Mouse (Mus musculus): Measurements from ENCODE around the gene Zfp984.
"Not testable (repeated sequence)": the region's sequence is repeated elsewhere in the genome, so short reads cannot be mapped to it uniquely, and the experiment has no call there.

The Zfp984 gene

DNA sequence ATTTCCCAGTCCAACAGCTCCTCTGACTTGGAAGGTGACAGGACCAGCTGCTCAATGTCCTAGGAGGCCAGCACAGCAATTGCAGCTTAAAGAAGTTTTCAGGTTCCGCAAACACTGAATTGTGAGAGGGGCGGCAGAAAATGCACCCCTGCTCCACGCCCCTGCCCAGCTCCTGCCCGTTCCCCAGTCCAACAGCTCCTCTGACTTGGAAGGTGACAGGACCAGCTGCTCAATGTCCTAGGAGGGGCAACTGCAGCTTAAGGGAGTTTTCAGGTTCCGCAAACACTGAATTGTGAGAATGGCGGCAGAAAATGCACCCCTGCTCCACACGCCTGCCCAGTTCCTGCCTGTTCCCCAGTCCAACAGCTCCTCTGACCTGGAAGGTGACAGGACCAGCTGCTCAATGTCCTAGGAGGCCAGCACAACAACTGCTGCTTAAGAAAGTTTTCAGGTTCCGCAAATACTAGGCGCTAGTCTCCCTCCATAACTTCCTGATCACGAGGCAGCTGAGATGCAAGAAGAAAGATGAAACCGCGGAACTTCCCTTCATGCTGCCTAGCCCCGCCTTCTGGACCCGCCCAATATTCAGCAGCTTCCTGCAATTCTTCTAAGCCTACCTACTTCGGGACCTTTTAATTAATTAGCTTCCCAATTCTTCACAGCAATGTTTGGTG is at the start of gene Zfp984:
Gene Zfp984, minus strand, starts transcription at position 497 of the 674 bp plus-strand sequence.
- not testable (repeated sequence) for DNase-seq (ENCODE audit: low read depth, low spot score)

DNA sequence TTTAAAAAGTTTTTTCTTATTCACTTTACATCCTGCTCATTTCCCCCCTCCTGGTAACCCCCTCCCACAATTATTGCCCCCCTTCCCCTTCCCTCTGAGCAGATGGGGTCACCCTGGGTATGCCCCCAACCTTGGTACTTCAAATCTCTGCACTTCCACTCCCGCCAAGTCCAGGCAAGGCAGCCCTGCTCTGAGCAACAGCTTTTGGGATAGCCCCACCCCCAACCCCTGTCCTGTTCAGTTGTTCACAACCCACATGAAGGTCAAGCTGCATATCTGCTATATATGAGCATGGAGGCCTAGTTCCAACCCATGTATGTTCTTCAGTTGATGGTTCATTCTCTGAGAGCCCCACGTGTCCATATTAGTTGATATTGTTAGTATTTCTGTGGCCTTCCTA is 41.2 kb upstream of the Zfp984 start:
- no peak for DNase-seq (ENCODE audit: low read depth, low spot score)

DNA sequence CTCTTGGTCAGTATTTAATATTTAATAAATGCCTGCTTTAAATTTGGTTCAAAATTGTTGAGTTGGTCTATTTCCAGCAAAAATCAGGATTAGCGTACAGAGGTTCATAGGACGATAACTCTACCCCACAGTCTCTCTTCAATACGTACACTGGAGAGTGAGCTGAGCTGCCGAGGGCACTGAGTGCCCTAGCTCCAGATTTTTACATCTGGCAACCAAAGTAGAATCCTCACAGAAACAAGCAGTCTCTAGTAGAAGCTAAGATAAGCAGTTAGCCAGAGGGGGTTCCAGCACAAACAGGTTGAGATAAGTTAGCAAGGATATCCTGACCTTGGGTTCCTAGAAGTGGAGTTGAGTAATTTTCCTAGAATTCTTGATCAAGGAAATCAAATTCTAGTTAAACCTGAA is 39.0 kb upstream of the Zfp984 start:
- DNase-seq (ENCODE audit: low read depth, low spot score) = no peak

DNA sequence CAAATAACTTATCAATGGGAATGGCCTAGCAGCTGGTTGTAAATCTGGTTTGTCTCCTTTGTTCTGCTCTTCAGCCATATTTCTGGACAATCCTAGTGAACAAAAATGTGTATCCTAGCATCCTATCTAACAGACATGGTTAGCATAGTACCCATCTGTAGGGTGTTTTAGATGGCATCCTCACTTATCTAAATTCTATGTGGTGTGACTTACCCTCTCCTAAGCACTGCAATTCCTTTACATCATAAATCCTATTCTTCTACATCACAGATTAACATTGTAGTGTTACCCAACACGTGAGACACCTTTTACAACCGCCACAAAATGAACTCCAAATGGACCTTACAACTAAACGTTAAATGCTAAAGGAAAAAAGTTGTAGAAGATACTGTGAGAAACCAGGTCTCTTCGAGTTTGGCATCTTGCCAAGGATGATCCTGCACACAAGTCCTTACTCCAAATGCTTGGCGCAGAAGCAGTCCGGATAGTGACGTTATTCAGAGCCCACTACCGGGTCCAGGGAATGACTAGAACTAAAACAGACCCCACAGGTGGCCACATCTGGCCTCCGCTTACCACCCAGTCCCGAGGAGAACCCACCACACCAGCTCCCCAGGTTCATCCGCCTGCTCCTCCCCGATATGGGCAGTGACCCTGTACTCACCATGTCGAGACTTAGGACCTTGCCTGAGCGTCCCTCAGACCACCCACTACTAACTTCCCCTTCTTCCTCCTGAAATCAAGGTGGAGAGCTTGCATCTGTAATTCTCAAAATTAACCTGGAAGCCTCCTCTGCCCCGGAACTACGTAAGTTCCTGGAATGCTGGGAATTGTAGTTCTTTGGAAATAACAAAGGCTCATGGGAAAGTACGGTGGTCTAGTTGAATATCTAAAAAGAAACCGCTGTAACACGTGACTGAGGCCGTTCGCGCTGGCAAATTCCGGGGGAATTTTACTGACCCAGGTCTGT is 38.3 kb upstream of the Zfp984 start, which contains the start of gene Zfp933:
Gene Zfp933, minus strand, starts transcription at position 753 of the 970 bp plus-strand sequence.
- peak; percentile 88 for DNase-seq (ENCODE audit: low read depth, low spot score)

DNA sequence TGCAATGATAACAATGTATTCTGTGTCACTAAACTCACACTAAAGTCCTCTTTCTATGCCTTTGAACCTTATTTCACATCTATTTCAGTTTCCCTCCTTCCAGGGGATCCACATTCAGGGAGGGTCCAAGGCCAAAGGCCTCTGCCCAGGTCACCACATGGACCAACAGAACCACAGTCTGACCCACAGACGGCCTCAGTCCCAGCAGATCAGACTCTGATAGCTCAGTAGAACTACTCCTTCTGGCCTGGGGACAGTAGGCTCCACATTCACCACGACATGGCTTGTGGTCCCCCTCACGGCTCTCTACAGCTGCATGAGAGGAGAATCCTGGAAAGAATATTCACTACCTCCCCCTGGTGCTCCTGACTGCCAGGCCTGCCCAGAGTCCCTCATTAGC is 33.3 kb upstream of the Zfp984 start:
- no peak for DNase-seq (ENCODE audit: low read depth, low spot score)

DNA sequence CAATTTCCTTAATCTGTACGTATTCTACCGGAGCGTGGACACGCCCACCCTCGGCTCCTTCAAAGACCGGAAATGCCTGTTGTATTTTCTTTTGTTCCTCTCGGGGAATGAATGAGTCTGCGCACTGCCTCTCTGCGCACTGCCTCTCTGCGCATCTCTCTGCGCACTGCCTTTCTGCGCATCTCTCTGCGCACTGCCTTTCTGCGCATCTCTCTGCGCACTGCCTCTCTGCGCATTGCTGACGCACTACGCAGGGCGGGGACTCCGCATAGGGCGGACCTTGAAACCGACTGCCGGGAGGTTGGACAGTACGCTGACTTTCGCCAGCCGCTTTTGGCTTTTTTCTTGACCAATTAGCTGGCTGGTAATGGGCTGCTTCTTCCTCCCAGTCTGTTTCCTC is 29.7 kb upstream of the Zfp984 start:
- DNase-seq (ENCODE audit: low read depth, low spot score) = not testable (repeated sequence)

DNA sequence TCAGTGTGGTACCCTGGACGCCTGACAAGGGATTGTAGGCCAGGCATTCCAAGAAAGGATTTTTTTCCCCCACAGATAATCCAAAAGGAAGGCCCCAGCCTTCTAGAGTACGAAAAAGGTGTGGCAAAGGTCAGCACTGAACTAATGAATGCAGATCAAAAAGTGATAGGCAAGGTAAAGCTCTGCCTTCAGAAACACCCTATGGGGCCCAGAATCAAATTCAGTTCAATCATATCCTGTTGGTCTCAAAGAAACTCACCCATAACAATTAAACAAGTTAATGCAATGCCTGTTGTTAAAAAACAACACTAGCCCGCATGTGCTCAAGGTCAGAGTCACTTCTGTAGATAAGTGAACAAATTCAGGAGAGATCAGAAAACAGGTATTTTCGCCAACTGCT is 14.8 kb upstream of the Zfp984 start:
- no peak for DNase-seq (ENCODE audit: low read depth, low spot score)

DNA sequence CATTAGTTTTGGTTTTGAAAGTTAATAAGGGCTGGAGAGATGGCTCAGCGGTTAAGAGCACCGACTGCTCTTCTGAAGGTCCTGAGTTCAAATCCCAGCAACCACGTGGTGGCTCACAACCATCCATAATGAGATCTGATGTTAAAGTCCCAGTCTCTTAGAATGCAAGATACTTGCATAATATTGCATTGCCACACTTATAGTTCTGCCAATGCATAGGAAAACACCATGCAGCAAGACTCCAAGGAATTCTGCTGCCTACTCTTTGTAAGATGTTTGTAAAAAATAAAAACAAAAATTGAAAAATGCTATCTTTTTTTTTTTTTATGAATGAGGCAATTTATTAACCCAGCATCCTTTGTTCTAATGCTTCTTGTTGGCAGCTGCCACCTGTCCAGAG is 11.8 kb upstream of the Zfp984 start:
- not testable (repeated sequence) for DNase-seq (ENCODE audit: low read depth, low spot score)

DNA sequence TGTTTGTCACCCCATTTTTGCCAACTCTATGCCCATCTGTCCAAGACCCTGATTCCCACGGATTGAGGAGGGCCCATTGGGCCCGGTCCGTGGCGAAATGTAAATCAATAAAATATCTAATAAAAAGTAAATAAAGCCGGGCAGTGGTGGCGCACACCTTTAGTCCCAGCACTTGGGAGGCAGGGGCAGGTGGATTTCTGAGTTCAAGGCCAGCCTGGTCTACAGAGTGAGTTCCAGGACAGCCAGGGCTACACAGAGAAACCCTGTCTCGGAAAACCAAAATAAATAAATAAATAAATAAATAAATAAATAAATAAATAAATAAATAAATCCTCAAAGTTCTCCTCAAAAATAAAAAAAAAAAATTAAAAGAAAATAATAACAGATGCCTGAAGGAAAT is 10.1 kb upstream of the Zfp984 start:
- DNase-seq (ENCODE audit: low read depth, low spot score) = not testable (repeated sequence)

DNA sequence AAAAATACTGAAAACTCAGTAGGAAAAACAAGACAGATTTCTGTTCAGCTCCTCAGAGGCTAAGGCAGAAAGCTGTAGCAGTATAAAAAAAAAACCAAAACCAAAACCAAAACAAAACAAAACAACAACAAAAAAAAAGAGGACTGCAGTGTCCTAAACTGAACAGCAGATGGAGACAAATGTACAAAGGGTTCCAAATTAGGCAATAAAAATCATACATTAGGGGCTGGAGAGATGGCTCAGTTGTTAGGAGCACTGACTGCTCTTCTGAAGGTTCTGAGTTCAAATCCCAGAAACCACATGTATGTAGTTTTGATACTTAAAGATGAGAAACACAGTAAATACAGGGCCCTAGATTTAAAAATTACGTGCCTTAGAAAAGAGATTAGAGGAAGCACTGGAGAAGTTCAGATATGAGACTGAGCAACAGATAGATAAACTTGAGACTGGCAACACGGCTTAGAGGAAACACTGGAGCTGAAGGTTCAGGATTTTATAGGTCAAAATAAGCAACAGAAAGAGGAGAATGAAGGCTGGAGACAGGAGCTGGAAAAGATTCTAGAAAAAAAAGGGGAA is 5.1 kb upstream of the Zfp984 start:
- no peak for DNase-seq (ENCODE audit: low read depth, low spot score)

DNA sequence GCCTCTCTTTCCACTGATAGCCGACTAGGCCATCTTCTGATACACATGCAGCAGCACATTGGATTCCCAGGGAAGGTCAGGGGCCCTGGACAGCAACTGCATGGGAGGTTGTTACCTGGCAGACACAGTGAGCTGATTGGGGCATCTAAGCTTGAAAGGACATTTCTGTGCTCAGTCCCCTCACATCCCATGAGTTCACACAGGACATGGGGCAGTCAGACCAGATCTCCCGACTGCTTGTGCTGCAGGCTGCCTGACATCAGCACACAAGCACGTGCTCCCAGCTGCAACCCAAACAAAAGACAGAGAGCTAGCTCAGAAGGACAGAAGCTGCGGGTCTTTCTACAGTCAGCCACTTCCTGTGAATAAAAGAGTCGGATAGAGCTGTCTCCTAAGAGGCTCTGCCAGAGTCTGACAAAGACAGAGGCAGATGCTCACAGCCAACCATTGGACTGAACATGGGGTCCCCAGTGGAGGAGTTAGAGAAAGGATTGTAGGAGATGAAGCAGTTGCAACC is 3.7 kb upstream of the Zfp984 start:
- no peak for DNase-seq (ENCODE audit: low read depth, low spot score)

DNA sequence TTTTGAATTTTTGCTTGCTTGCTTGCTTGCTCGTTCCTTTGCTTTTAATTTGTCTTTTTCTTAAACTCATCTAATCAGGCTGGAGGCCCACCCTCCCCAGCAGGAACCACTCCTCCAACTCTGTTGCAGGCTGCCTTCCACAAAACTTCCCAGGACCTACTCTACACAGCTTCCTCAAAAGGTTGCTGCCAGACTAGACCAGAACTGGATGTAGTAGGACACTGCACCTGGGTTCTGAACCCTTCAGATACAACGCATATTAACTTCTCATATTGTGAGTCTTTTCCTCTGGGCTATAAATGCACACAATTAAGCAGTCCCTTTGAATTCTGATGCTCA is 347 bp upstream of the Zfp984 start:
- not testable (repeated sequence) for DNase-seq (ENCODE audit: low read depth, low spot score)

DNA sequence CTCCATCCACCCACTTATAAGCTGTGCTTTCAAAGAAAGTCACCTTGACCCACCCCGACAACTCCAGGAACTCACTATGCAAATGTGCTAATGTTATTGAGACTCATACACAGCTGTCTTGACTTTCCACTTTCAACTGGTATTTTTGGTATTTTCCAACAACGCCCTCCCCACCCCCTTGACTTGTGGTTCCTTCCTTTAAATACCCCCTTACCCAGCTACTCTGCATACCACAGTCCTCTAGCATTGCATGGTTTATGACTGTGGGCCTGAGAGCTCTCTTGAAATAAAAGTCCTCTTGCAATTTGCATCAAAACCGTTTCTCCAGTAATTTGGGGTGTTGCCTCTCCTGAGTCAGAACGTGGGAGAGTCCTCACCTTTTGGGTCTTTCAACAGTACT is 1.1 kb downstream of the Zfp984 start:
- DNase-seq (ENCODE audit: low read depth, low spot score) = not testable (repeated sequence)

DNA sequence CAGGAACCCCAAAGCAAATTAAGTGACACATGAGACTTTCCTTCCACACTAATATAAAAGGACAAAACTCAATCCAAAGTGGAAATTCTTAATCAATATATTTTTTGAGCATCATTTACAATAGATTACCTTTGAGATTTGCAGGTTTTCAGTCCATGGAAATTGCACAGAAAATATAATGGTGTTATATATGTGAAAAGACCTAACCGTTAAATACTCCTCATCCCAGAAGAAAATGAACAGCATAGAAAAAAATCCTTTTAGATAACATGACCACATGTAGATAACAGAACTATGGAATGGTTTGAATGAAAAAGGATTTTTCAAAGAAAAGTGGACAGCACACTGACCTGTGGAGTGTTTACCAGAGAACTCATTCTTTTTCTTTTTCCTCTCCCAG is 14.3 kb downstream of the Zfp984 start:
- DNase-seq (ENCODE audit: low read depth, low spot score) = not testable (repeated sequence)

DNA sequence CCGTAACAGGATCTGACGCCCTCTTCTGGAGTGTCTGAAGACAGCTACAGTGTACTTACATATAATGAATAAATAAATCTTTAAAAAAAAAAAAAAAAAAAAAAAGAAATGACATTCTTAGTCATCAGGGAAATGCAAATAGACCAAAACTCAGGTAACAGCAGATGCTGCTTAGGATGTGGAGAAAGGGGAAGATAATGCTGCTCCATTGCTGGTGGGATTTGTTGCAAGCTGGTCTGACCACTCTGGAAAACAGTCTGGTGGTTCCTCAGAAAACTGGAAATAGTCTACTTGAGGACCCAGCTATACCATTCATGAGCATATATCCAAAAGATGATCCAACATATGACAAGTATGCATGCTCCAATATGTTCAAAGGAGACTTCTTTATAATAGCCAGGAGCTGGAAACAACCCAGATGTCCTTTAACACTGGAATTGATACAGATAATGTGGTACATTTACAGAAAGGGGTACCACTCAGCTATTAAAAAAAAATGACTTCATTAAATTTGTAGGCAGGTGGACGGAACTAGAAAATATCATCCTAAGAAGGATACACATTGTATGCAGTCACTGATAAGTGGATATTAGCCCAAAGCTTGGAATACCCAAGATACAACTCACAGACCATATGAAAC is 15.4 kb downstream of the Zfp984 start:
- DNase-seq (ENCODE audit: low read depth, low spot score) = not testable (repeated sequence)

DNA sequence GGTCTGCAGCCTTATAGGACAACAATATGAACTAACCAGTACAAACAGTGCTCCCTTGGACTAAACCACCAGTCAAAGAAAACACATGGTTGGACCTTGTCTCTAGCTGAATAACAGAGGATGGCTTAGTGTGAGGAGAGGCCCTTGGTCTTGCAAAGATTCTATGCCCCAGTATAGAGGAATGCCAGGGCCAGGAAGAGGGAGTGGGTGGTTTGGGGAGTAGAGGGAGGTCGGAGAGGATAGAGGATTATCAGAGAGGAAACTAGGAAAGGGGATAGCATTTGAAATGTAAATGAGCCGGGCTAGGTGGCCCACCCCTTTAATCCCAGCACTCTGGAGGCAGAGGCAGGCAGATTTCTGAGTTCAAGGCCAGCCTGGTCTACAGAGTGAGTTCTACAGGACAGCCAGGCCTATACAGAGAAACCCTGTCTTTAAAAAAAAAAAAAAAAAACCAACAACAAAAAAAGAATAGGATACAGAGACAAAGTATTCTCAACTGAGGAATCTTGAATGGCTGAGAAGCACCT is 16.1 kb downstream of the Zfp984 start:
- DNase-seq (ENCODE audit: low read depth, low spot score) = not testable (repeated sequence)

DNA sequence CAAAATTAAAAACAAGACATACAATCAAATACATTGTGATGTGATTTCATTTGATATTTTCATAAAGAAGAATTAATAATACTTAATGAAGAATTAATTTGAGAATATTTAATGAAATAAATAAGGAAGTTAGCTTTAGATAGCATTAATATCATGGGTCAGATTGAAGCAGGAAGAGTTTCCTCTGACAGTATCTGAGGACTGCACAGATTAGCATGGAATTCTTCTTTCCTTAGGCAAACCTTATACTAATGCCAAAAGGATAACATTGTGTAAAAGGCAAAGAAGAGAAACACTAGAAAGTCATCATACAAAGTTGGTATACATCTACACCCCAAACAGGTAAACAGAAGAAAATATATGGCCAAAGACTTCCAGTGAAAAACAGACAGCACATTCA is 17.9 kb downstream of the Zfp984 start:
- DNase-seq (ENCODE audit: low read depth, low spot score) = not testable (repeated sequence)

DNA sequence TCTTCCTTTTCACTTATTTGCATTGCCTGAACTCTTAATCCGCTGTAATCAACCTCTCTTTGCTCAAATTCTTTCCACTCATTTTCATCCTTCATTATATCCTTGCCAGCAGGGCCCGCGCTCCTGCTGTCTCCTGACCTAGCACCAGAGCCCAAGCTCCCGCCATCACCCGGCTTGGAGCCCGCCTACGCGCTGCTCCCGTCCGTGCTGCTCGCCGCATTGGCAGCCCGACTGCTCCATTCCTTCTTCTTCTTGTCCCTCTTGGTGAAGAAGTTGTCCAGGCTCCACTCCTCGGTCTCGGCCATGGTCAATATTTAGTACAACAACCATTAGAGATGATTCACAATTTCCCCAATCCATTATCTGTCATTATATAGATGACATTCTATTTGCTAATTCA is 63.3 kb downstream of the Zfp984 start:
- not testable (repeated sequence) for DNase-seq (ENCODE audit: low read depth, low spot score)

DNA sequence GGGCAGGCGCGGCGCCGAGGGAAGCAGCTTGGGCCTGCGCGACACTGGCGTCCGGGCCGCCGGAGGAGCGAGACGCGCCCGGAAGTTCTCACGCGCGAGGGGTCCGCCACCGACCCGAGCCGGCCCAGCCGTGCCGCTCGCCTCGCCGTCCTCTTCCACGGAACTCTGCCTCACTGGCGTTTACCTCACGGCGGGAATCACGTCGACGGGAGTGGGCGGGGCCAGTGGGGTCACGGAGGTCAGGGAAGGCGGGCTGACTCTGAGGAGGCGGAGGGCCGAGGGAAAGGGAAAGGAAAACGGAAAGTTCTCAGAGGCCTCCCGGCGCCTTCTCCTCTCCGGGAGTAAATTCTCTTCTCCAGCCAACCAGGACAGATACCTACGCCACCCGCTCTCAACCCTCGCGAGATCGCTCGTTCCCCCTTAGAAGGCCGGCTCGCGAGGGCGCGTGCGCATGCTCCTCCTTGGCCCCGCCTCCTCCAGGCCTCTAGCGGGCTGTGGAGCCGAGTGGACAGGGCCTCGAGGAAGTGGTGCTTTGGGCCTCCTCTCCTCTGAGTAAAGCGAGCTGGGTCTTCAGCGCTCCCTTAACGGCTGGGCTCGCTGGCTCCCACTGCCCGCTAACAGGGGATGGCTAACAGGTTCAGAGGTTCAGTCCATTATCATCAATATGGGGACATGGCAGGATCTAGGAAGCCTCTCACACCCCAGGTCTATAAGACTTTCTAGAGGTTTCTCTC is 70.8 kb downstream of the Zfp984 start:
- peak; percentile 1 for DNase-seq (ENCODE audit: low read depth, low spot score)

All from mesoderm, embryonic 11.5 days (tissue).